Mouse (Mus musculus) monocyte, adult 2 months (primary cell): ENCODE measurements around the gene Cfap100.

Source experiments
- DNase-seq, 2 experiments: peaks; one replicate each; pipeline ENCODE4 v3.0.0; 2022; ENCODE audit warnings: low spot score in 2 of 2, low read depth in 1 of 2

Cfap100 gene

DNA sequence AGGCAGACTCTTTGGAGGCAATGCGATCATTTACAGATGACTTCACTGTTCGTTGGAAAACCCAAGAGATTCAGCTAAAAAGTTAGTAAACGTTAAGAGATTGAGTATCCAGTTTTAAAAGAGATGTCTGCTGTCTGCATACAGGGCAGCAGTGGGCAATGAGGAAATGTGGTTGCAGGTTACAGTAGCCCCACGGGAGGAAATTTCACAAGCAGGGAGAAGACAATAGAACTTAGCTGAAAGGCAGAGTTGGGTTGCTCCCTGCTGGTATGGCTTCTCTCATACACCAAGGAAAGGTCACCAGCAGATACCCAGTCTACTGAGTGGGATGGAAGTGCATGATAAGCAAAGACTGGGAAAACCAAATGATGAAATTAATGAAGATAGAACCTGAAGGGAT is 38.0 kb downstream of the Cfap100 start:
- DNase-seq, result no peak

DNA sequence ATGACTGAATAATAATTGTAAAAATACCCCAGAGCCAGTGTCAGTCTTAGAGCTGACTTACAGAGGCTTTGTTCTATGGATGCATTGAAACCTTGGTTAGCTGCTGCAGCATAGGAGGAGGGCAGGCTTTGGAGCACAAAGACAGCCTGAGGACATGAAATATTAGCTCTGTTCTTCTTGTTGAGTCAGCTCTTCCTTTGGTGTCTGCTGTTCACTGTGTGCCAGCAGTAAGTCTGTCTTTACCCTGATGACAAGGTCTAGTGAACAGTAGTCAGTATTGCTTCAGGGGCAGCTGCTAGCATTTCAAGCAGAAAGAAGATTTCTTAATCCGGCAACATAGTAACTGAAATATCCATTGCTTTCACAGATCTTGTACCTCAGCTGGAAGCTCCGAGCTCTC is 47.1 kb downstream of the Cfap100 start:
- no peak for DNase-seq

DNA sequence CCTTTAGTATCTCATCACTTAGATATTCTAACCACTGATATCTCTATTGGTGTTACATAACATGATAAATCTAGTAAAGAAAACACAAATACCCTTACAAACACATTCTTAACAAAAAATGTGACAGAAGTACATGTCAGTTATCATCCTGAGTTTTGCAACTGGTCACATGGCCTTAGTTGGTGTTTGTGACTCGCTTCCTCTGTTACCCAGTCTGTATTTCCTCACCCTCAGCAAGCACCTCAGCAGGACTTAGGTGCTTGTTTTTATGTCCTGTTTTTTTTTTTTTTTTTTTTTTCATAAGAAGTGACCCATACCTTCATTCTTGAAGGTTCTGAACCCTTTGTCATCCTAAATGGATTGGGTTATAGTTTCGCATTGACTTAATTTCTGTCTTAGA is 50.9 kb downstream of the Cfap100 start:
- DNase-seq, result no peak

DNA sequence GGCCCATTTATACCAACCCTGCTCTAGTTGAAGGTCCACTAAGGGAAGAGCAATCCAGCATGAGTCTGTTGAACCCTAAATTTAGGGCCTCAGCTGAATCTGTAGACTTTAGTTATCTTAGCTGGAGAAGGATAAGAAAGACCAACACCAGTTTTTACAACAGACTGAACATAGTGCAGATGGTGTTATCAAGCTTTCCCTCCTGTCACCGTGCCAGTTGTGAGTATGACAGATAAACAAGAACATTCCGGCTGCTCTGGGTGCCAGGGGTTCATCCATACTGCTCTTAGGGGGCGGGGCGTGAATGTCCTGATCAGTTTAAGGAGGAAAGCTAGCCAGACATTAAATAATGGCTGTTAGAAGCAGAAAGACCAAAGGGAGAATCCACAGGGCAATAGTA is 54.0 kb downstream of the Cfap100 start:
- no peak for DNase-seq

DNA sequence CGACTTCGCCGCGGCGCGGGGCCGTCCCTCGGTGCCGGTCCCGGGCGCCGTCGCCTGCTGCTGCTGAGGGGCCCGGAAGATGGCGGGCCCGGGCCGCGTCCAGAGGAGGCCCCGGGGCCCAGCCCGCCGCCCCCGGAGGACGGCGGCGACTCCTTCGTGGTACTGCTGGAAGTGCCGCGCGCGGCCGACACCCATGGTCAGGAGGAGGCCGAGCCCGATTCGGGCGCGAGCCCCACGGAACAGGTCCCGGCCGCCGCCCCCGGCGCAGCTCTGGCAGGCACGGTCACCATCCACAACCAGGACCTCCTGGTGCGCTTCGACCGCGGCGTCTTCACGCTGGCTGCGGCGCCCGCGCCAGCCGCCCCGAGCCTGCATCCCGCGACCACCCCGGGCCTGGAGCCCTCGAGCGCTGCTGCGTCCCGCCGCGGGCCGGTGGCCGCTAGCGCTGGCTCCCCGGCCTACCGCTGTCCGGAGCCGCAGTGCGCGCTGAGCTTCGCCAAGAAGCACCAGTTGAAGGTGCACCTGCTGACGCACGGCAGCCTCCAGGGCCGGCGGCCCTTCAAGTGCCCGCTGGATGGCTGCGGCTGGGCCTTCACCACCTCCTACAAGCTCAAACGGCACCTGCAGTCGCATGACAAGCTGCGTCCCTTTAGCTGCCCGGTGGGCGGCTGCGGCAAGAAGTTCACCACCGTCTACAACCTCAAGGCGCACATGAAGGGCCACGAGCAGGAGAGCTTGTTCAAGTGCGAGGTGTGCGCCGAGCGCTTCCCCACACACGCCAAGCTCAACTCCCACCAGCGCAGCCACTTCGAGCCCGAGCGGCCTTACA is 58.7 kb downstream of the Cfap100 start:
- no peak for DNase-seq

DNA sequence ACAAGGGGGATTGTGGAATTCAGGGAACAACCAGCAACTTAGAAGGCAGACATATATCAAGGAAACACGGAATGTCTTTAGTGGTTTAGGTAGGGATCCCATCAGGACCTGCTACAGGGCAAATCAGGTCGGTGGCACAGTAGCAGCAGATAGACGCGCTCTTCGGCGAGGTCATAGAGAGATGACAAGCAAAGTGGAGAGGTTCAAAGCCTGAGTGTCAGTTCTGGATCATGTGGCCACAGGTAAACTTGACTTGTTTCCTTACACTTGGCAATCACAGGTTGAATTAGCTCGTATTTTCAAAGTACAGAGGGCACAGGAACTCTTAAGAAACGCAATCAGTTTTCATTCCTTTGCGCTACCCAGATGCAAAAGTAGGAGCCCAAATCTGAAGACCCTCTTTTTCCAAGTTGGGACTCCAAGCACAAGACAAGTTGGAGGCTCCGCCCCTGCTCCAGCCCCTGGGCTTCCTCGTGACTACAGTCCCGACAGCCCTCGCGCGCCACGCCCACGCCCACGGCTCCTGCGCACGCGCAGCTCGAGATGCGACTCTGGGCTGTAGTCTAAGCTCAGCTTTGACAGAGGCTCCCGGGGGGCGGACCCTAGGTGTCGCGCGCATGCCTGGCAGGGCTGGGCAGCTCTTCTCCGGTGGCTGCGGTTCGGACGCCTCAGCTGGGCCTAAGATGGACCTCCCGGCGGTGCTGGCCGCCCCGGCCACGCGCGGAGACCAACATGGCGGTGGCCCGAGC is 59.4 kb downstream of the Cfap100 start, which contains the start of gene Zxdc:
Gene Zxdc (plus strand): TSS at position 517 of the 749 bp plus-strand sequence.
- peak; percentile 88 to 90 for DNase-seq

DNA sequence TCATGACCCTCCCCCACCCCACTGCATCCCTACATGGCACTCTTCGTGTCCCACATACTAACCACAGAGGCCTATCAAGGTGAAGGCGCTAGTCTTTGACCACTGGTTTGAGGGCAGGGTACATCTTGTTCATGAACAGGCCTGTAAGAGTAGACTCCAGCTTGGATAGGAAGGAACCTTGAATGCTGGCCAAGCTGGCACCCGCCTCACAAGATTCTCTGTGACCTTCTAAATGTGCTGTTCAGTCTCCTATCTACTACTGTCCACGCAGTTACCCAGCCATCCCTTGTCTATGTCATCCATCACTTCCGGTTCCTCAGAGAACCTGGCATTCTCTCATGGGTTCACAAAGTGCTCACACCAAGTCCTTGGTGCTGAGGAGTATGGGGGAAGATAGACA is 65.3 kb downstream of the Cfap100 start:
- no peak for DNase-seq

DNA sequence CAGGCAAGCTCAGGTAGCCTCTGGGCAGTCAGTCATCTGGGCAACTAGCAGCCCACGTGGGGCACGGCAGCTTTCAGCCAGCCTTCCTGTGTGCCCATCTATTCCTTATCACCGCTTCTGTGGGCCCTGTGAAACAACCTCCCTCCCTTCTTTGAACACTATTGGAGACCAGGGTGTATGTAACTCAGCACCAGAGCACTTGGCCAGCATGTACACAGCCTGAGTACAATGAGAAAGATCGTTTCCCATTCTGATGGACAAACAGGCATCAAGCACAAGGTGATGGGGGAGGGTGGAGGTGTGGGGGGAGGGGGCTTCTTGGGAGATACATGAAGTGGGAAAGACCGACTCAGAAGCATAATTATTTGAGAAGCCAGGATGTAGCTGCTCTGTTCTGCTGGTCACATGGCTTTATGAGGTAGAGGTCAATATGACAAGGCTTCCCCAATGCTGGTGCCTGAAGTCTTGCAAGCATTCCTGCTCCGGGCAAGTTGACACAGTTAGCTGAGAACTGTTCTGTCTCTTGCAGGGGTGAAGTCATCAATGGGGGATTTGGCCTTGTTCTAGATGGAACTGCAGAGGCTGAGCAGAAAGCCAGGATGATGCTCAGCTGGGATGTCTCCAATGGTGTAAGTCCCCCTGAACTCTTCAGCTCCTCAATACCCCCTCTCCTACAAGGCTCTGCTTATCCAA is 67.5 kb downstream of the Cfap100 start:
- DNase-seq, result no peak

DNA sequence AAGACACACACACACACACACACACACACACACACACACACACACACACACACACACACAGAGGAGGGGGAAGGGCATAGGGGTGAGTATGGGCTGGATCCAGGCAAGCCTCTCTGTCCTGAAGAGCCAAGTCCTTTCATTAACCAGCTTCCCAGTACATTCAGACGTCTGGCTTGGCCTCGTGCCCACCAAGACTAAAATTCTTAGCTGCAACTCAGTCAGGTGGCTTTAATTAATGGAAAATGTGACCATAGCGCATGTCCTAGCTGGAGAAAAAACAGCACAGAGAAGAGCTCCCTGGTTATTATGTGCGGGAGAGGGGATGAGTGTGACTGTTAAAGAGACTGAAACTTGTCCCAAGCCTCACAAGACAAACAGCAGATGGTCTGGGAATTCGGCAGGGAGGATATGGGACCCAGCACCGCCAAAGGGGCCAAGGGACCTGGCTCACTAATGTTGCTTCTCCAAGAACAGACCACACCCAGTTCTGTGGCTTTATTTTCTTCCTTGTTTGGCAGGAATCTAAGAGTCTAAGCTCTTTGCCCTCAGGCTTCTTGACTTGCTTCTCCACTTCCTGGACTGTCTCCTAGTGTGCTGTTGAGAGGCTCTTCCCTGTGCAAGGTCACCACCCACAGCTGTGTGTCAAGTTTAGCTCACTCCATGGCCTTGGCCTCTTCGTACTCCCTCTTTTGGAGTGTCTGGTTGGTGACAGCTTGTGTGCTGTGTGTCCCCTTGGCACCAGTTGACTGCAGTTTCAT is 68.4 kb downstream of the Cfap100 start:
- DNase-seq, result no peak

DNA sequence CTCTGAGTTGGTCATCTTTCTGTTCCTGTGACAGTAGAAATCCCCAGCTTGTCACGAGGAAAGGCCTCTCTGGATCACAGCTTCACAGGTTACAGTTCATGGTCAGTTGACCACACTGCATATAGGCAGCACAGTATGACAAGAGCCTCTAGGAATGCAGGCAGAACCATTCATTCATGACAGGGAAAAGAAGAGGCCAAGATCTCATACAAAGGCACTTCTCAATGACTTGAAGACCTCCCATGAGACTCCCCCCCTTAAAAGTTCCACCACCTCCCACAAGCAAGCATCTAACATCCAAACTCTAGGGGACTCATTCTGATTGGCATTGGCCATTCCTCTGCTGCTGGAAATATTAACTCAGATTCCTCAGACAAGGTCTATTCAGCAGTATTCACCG is 69.2 kb downstream of the Cfap100 start:
- DNase-seq, result no peak

DNA sequence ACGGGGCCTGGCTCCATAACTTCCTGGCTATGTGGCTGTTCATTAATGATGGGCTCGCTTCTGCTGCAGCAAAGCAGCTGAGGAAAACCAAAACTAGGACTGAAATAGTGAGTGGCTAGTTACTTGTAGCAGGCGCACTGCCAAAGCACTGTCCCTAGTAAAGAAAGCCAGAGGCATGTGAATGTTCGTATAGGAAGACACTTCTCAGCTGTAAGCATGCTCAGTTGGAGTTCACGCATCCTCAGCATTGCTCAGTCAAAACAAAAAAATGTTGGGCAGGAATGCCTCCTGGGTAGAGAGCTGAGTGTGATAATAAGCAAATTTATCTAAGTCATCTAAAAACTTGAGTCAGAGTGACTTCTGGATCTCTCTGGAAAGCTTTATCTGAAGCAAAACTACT is 70.5 kb downstream of the Cfap100 start:
- DNase-seq, result no peak
